Mouse (Mus musculus) hindbrain, embryonic 15.5 days (tissue): ENCODE measurements at regions not wholly inside any gene's neighbourhood (a gene's known extent, or its start where the extent isn't known, plus 50 kb on each side); places are given as distances from the start of the nearest gene placed in this dataset.
A peak's percentile ranks its signal among the peaks of the same experiment; 100 is the strongest.
"Not testable (repeated sequence)": the region's sequence is repeated elsewhere in the genome, so short reads cannot be mapped to it uniquely, and the experiment has no call there.

ENCODE experiments used
- ATAC-seq: fragments of 200-750 bp; cut with Nextera tagmentation; 2 replicates; pipeline ENCODE4 v1.8.0; 2017; ENCODE audit warnings: low read depth, moderate number of reproducible peaks, moderate TSS enrichment; ENCODE audit not compliant: low FRiP score
- H3K27ac ChIP-seq: fragments of 300-500 bp; sonication (generic); replicated peaks from 2 replicates; pipeline ENCODE4 v1.5.1; 2015; ENCODE audit warnings: mild to moderate bottlenecking, inconsistent platforms
- H3K27me3 ChIP-seq: fragments of 300-500 bp; sonication (generic); 2 replicates; pipeline ENCODE4 v1.6.1; 2015; ENCODE audit warnings: control low read depth, inconsistent platforms
- H3K36me3 ChIP-seq: fragments of 300-500 bp; sonication (generic); 2 replicates; pipeline ENCODE4 v1.6.1; 2015; ENCODE audit warnings: control low read depth, inconsistent platforms
- H3K4me1 ChIP-seq: fragments of 300-500 bp; sonication (generic); replicated peaks from 2 replicates; pipeline ENCODE4 v1.6.1; 2015; ENCODE audit warnings: control low read depth, inconsistent platforms
- H3K4me2 ChIP-seq: fragments of 300-500 bp; sonication (generic); 2 replicates; pipeline ENCODE4 v1.6.1; 2015; ENCODE audit warnings: moderate library complexity, mild to moderate bottlenecking, inconsistent platforms
- H3K4me3 ChIP-seq: fragments of 300-500 bp; sonication (generic); 2 replicates; pipeline ENCODE4 v1.5.1; 2015; ENCODE audit warnings: mild to moderate bottlenecking, inconsistent platforms
- H3K9ac ChIP-seq: fragments of 300-500 bp; sonication (generic); 2 replicates; pipeline ENCODE4 v1.6.1; 2015; ENCODE audit warnings: inconsistent platforms
- H3K9me3 ChIP-seq: fragments of 300-500 bp; sonication (generic); 2 replicates; pipeline ENCODE4 v1.6.1; 2016; ENCODE audit warnings: control low read depth, inconsistent platforms
- WGBS: fragments of 180-500 bp; shearing (Covaris S2); methylation state at CpG from one replicate; pipeline ENCODE4 v1.1.7; 2015; 5-methylcytosine and 5-hydroxymethylcytosine counted together

- H3K4me1 ChIP-seq = no peaks in the 10 kb centered on the region
- no peak overlapping the region for H3K4me3 ChIP-seq
- H3K27ac ChIP-seq = no peak overlapping the region
- WGBS = 93% methylated on average over 10 of the region's 10 CpGs
- ATAC-seq = no peak
- no peaks in the 10 kb centered on the region for H3K27me3 ChIP-seq
- H3K36me3 ChIP-seq = no peaks in the 10 kb centered on the region
- no peak overlapping the region for H3K9ac ChIP-seq
- H3K9me3 ChIP-seq = no peaks in the 10 kb centered on the region
- H3K4me2 ChIP-seq = no peak overlapping the region
These were observed 194.6 kb upstream of the Hsf2 start for GRCm38 (mm10) chr10:57291596-57291995.

DNA sequence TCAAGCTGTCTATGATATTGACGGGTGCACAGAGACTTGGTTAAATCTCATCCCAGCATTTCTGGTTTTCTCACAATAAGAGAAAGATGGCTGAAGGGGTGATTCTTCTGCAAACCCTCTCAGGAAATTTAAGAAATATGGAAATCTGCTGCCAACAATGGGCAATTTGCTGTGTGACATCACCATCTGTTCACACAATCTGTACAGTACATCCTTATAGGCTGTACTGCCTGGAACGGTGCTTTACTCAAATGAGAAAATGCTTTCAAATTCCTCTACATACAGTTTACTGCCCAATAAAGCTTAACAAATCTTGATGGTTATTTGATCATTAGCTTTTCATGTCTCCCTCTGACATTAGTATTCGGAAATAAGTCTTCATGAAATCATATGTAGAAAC lies 172.4 kb upstream of the Hsf2 start:
- H3K4me2 ChIP-seq = no peak overlapping the region

GRCm38 (mm10) chr10:57317067-57317466 lies 169.1 kb upstream of the Hsf2 start:
- no peak for ATAC-seq
- no peaks in the 10 kb centered on the region for H3K4me1 ChIP-seq

More for the DNA sequence above, 172.4 kb upstream of the Hsf2 start:
- Histone ChIP-seq H3K4me3 (no peak overlapping the region), H3K4me1 (no peaks in the 10 kb centered on the region), H3K9me3 (no peaks in the 10 kb centered on the region), H3K27me3 (no peaks in the 10 kb centered on the region), H3K36me3 (no peaks in the 10 kb centered on the region), H3K27ac (no peak overlapping the region), H3K9ac (no peak overlapping the region)
- WGBS = 76% methylated on average over 3 of the region's 3 CpGs
- peak; percentile 69; the same call in 1 of the 2 replicates for ATAC-seq

DNA sequence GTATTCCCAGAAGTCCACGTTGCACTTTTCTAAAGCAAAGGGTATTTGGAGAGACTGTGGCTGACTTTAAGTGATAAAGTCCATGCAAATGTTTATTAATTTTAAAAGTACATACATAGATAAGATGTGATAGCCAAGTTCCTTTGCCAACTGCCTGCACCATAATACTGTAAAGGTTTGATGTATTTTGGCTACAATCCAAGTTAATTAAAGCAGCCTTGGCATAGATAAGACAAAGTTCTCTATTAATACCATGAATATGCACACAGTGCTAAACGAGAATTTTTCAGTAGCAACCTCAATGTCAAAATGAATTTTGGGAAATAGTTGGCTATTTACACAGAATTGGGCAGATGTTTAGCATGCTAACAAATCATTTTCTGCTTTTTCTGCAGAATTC lies 167.0 kb upstream of the Hsf2 start:
- no peak overlapping the region for H3K4me2 ChIP-seq
- ATAC-seq = no peak
- WGBS = 55% methylated on average over 2 of the region's 2 CpGs

More at GRCm38 (mm10) chr10:57317067-57317466, 169.1 kb upstream of the Hsf2 start:
- Histone ChIP-seq H3K4me3 (no peak overlapping the region), H3K9me3 (no peaks in the 10 kb centered on the region), H3K36me3 (no peaks in the 10 kb centered on the region), H3K27ac (no peak overlapping the region), H3K27me3 (no peaks in the 10 kb centered on the region), H3K9ac (no peak overlapping the region), H3K4me2 (no peak overlapping the region)

DNA sequence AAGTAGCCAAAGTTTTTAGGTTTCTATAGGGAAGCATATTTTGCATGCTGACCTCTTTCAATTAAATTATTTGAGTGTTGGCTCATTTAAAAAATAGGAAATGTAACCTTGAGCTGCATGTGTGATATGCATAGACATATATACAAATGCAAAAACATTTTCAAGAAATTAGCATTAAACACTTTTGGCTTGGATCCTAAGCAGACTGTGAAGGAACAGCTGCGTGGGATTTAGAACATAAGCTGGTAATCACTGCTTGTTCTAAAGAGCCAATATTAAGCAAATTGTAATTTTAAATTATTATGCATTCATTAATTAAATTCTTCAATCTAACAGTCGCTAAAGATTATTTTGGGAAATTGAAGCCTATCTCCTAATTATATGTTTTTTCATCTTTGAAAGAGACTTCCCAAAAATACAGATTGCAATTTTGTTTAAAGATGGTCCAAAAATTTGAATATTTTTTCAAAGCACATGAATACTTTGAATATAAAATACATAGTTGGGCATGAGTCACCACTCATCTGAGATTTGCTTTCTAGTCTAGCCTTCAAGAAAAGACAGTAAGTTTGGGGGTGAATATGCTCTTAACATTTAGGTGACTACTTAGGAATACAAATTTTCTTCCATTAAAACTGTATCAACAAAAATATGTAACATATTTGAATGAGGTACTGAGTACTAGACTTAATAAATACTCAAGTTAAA lies 163.3 kb upstream of the Hsf2 start:
- Histone ChIP-seq H3K27me3 (no peaks in the 10 kb centered on the region), H3K4me2 (no peak overlapping the region), H3K9ac (no peak overlapping the region), H3K9me3 (no peaks in the 10 kb centered on the region), H3K4me3 (no peak overlapping the region), H3K36me3 (no peaks in the 10 kb centered on the region), H3K4me1 (no peaks in the 10 kb centered on the region), H3K27ac (no peak overlapping the region)
- no peak for ATAC-seq
- WGBS = 69% methylated on average over 2 of the region's 2 CpGs

More for the DNA sequence above, 167.0 kb upstream of the Hsf2 start:
- no peak overlapping the region for H3K27ac ChIP-seq
- H3K9ac ChIP-seq = no peak overlapping the region
- H3K36me3 ChIP-seq = no peaks in the 10 kb centered on the region
- no peak overlapping the region for H3K4me3 ChIP-seq
- H3K9me3 ChIP-seq = no peaks in the 10 kb centered on the region
- no peaks in the 10 kb centered on the region for H3K27me3 ChIP-seq
- H3K4me1 ChIP-seq = no peaks in the 10 kb centered on the region

DNA sequence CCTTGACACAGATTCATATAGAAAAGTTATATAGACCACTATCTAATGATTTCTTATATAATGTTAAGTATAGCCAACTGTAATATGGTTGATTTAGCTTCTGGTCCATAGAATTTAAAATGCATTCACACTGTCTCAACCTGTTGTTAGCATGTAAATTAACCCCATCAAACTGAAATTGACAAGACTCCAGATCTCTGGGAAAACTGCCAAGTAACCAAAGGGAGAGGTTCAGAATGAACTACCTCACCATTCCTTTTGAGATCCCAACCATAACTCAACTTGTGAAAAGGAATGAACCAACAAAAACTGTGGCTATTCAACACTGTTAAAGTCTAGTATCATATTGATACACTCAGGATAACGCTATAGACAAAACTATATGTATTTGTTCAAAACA lies 162.0 kb upstream of the Hsf2 start:
- H3K27ac ChIP-seq = no peak overlapping the region
- no peaks in the 10 kb centered on the region for H3K36me3 ChIP-seq
- no peaks in the 10 kb centered on the region for H3K4me1 ChIP-seq
- H3K9me3 ChIP-seq = no peaks in the 10 kb centered on the region
- ATAC-seq = no peak
- 58% methylated on average over 1 of the region's 1 CpGs for WGBS
- H3K9ac ChIP-seq = no peak overlapping the region
- no peak overlapping the region for H3K4me2 ChIP-seq
- H3K27me3 ChIP-seq = no peaks in the 10 kb centered on the region
- no peak overlapping the region for H3K4me3 ChIP-seq

DNA sequence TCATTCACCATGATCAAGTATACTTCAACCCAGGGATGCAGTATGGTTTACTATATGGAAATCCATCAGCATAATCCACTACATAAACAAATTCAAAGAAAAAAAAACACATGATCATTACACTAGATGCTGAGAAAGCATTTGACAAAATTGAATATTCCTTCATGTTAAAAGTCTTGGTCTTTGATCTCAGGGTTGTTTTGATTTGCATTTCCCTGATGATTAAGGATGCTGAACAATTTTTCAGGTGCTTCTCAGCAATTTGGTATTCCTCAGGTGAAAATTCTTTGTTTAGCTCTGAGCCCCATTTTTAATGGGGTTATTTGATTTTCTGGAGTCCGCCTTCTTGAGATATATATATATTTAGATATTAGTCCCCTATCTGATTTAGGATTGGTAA lies 123.4 kb upstream of the Hsf2 start:
- H3K27ac ChIP-seq, ATAC-seq, H3K9ac ChIP-seq, H3K4me3 ChIP-seq, H3K36me3 ChIP-seq, H3K9me3 ChIP-seq, H3K4me2 ChIP-seq, H3K27me3 ChIP-seq, H3K4me1 ChIP-seq: not testable (repeated sequence)
- 89% methylated on average over 1 of the region's 1 CpGs for WGBS
